Mouse (Mus musculus) ovary, postnatal 14 days (tissue): Measurements from ENCODE around the gene Mfsd12.

Experiments used
- DNase-seq: peaks from one replicate; pipeline ENCODE4 v3.0.0; 2022; ENCODE audit warnings: low spot score

Gene Mfsd12

GRCm38 (mm10) chr10:81356352-81356990 lies 820 bp upstream of the Mfsd12 start:
- DNase-seq = no peak

GRCm38 (mm10) chr10:81358209-81358608 lies 918 bp downstream of the Mfsd12 start:
- no peak for DNase-seq

- no peak for DNase-seq
Measured at GRCm38 (mm10) chr10:81358841-81359240, 1.6 kb downstream of the Mfsd12 start.

- DNase-seq = no peak
Measured at GRCm38 (mm10) chr10:81360721-81361120, 3.4 kb downstream of the Mfsd12 start.

- no peak for DNase-seq
Measured at GRCm38 (mm10) chr10:81362336-81362949, 5.2 kb downstream of the Mfsd12 start.

- no peak for DNase-seq
Measured at GRCm38 (mm10) chr10:81363436-81364346, 6.4 kb downstream of the Mfsd12 start.

- no peak for DNase-seq
Measured at GRCm38 (mm10) chr10:81364666-81365065, 7.4 kb downstream of the Mfsd12 start.

GRCm38 (mm10) chr10:81365073-81365472 lies 7.8 kb downstream of the Mfsd12 start:
- DNase-seq = no peak

- no peak for DNase-seq
Measured at GRCm38 (mm10) chr10:81365672-81366476, 8.6 kb downstream of the Mfsd12 start, which contains the start of gene 4930404N11Rik. 4930404N11Rik (minus strand) TSS chr10:81365816.

GRCm38 (mm10) chr10:81366477-81367206 lies 9.4 kb downstream of the Mfsd12 start:
- no peak for DNase-seq

GRCm38 (mm10) chr10:81367207-81367495 lies 9.9 kb downstream of the Mfsd12 start:
- no peak for DNase-seq

GRCm38 (mm10) chr10:81375322-81375721 lies 18.0 kb downstream of the Mfsd12 start:
- DNase-seq = no peak

- DNase-seq = no peak
Measured at GRCm38 (mm10) chr10:81376561-81377361, 19.5 kb downstream of the Mfsd12 start.

GRCm38 (mm10) chr10:81377362-81377664 lies 20.0 kb downstream of the Mfsd12 start:
- no peak for DNase-seq

- no peak for DNase-seq
Measured at GRCm38 (mm10) chr10:81377793-81378552, 20.7 kb downstream of the Mfsd12 start, which contains the start of gene Fzr1. Fzr1 (minus strand) TSS chr10:81378516.

- peak; percentile 100 for DNase-seq
Measured at GRCm38 (mm10) chr10:81378553-81379182, 21.4 kb downstream of the Mfsd12 start.

GRCm38 (mm10) chr10:81379183-81379553 lies 21.9 kb downstream of the Mfsd12 start:
- DNase-seq = no peak

GRCm38 (mm10) chr10:81379809-81380378 lies 22.6 kb downstream of the Mfsd12 start:
- no peak for DNase-seq

GRCm38 (mm10) chr10:81382039-81382438 lies 24.7 kb downstream of the Mfsd12 start:
- no peak for DNase-seq
